Mouse (Mus musculus): ENCODE measurements around the gene Ranbp10. TPM values are rescaled to one million over a fixed set of nuclear protein-coding genes. Genes with fewer than 3 reads are reported as not detected.
A peak's percentile ranks its signal among the peaks of the same experiment; 100 is the strongest.

The Ranbp10 gene
- 12.3 and 12.5 TPM in 2 replicates for polyA plus RNA-seq (2014; fragmentation: Nextera tagmentation; extraction: Ambion mirVana)

DNA sequence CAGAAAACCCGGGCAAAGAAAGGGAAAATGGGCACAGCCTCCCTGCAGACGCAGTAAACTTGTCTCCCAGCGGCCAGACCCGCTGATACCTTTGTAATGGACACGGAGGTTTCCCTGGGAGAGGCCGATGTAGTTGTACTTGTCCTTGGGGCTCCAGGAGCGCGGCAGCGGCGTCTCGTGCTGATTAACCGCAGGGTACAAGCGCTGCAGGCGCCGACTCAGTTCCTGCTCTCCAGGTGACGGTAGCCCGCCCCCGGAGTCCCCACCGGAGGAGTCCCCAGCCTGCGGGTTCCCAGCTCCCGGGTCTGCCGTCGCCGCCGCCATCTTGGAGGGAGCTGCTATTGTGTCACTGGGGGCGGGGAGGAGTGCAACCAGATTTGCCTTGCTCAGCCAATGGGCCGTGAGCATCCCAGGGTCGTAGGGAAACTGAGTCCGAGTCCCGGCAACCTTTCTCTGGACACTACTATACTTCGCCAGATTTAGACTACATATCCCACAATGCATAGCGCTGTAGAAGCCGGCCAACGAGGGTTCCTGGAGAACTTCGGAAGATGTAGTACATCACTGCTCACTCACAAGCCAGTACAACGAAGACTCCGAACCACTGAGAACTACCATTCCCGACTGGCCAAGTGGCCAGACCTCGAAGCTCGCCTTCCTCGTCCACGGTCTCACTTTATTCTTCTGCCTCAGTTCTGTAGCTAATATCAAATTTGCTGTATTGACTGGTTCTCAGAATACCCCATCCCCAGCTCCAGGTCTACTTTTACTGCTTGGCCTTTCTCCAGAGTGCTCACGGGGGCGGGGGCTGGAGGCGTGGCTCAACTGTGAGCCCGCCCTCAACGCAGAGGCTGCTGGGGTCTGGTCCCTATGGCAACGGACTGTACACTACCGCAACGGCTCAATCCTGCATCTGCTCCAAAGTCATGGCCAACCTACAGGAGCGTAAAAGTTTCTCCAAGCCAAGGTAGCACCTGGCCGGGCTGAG lies at the start of gene Ranbp10, which contains the start of gene Tsnaxip1:
Gene Ranbp10, minus strand, starts transcription at position 490 of the 988 bp plus-strand sequence.
Gene Tsnaxip1, plus strand, starts transcription at position 871 of the 988 bp plus-strand sequence.
- WGBS = under 1% methylated on average over 52 of the region's 52 CpGs
- Histone ChIP-seq H3K4me2 (ENCODE audit: low read length) (peak within 1 kb of the TSS; percentile 97), H3K4me3 (replicated peaks; ENCODE audit: low read depth, low read length) (peak within 1 kb of the TSS; percentile 98), H3K9ac (replicated peaks; ENCODE audit: low read length) (peak within 1 kb of the TSS; percentile 84), H3K9me3 (ENCODE audit: control insufficient read depth, low read length) (no peaks in the 10 kb centered on the region), H3K36me3 (ENCODE audit: control insufficient read depth, insufficient read depth, low read length) (peaks cover 31% of the 10 kb centered on the region), H3K27ac (replicated peaks; ENCODE audit: low read depth, low read length) (peak within 1 kb of the TSS; percentile 52), H3K4me1 (ENCODE audit: control insufficient read depth, insufficient read depth, low read length) (peaks cover 9% of the 10 kb centered on the region), H3K27me3 (ENCODE audit: control insufficient read depth, insufficient read depth, low read length) (no peaks in the 10 kb centered on the region)
- DNase-seq (peak; percentile 99), ATAC-seq (ENCODE audit: low FRiP score, low TSS enrichment) (peak; percentile 99)

DNA sequence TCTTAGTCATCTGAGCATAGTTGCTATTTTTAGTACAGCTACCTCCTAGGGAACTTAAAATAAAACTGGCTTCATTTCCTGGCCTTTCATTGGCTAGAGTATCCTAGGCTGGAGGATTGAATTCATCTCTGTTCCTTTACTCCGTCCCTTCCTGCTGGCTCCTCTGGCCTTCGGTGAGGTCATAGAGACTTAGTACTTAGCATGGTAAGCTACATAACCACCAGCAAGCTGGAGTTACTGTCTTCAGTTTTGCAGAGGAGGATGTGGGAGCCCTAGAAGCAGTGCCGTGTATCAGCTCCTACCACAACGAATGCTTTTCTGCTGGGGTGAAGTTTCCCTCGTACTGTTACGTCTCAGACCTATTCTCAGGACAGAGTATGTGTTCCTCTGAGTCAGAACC lies 47.2 kb upstream of the Ranbp10 start:
- ATAC-seq (ENCODE audit: low FRiP score, low TSS enrichment) = no peak
- H3K27me3 ChIP-seq (ENCODE audit: control insufficient read depth, insufficient read depth, low read length) = no peaks in the 10 kb centered on the region
- no peak overlapping the region for H3K4me2 ChIP-seq (ENCODE audit: low read length)
- H3K9me3 ChIP-seq (ENCODE audit: control insufficient read depth, low read length) = no peaks in the 10 kb centered on the region
- H3K4me1 ChIP-seq (ENCODE audit: control insufficient read depth, insufficient read depth, low read length) = no peaks in the 10 kb centered on the region
- H3K9ac ChIP-seq (replicated peaks; ENCODE audit: low read length) = no peak overlapping the region
- H3K27ac ChIP-seq (replicated peaks; ENCODE audit: low read depth, low read length) = no peak overlapping the region
- WGBS = 92% methylated on average over 6 of the region's 6 CpGs
- peaks cover 62% of the 10 kb centered on the region for H3K36me3 ChIP-seq (ENCODE audit: control insufficient read depth, insufficient read depth, low read length)
- no peak for DNase-seq
- no peak overlapping the region for H3K4me3 ChIP-seq (replicated peaks; ENCODE audit: low read depth, low read length)

DNA sequence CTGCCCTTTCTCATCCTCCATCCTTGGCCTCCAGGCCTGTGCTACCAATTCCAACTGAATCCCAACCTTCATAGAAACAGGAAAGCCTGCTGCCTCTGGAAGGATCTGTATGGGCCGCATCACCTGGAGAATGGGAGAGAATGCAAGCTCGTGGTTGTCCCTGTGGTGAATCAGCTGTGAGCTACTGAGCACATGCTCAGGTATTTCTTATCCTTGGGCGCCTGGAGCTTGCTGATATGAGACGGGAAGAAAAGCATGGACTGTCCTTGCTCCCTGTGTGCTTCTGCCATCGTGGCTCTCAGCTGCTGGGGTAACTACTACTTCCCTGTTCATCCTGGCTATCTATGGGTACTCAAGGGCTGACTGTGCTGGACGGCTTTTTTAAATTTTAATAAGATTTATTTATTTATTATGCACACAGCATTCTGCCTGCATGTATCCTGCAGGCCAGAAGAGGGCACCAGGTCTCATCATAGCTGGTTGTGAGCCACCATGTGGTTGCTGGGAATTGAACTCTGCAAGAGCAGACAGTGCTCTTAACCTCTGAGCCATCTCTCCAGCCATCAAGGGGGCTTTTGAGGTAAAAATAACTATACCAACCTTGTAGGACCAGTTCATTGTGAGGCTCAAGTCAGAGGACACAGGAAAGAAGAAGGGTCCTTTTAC lies 39.3 kb upstream of the Ranbp10 start:
- Histone ChIP-seq H3K9me3 (ENCODE audit: control insufficient read depth, low read length) (no peaks in the 10 kb centered on the region), H3K27me3 (ENCODE audit: control insufficient read depth, insufficient read depth, low read length) (no peaks in the 10 kb centered on the region), H3K36me3 (ENCODE audit: control insufficient read depth, insufficient read depth, low read length) (peaks cover 42% of the 10 kb centered on the region), H3K4me2 (ENCODE audit: low read length) (no peak overlapping the region), H3K4me3 (replicated peaks; ENCODE audit: low read depth, low read length) (no peak overlapping the region), H3K9ac (replicated peaks; ENCODE audit: low read length) (no peak overlapping the region), H3K4me1 (ENCODE audit: control insufficient read depth, insufficient read depth, low read length) (peaks cover 12% of the 10 kb centered on the region), H3K27ac (replicated peaks; ENCODE audit: low read depth, low read length) (no peak overlapping the region)
- ATAC-seq (ENCODE audit: low FRiP score, low TSS enrichment) = no peak
- WGBS = 84% methylated on average over 6 of the region's 6 CpGs
- no peak for DNase-seq

DNA sequence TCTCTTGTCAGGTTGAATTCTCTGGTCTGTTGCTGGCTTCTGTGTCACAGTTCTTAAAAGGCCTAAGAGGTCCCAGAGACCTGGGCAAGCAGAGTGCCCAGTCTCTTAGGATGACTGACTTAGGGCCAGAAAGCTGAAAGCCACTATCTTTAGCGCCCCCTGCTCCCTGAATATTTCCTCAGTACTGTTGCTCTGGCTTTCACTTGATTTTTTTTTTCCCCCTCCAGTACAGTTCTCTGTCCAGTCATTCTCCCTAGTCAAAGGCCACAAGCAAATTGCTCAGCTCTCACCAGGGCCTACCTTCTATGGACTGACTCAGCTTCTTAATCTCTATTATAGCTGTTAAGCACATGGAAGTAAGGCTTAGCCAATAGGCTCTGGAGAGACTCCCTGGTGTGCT lies 34.8 kb upstream of the Ranbp10 start:
- Histone ChIP-seq H3K36me3 (ENCODE audit: control insufficient read depth, insufficient read depth, low read length) (peaks cover 13% of the 10 kb centered on the region), H3K9me3 (ENCODE audit: control insufficient read depth, low read length) (no peaks in the 10 kb centered on the region), H3K4me3 (replicated peaks; ENCODE audit: low read depth, low read length) (peak overlapping the region; percentile 90), H3K27me3 (ENCODE audit: control insufficient read depth, insufficient read depth, low read length) (no peaks in the 10 kb centered on the region), H3K4me1 (ENCODE audit: control insufficient read depth, insufficient read depth, low read length) (peaks cover 32% of the 10 kb centered on the region), H3K4me2 (ENCODE audit: low read length) (peak overlapping the region; percentile 74), H3K9ac (replicated peaks; ENCODE audit: low read length) (peak overlapping the region; percentile 95; the same call in 1 of the 2 replicates), H3K27ac (replicated peaks; ENCODE audit: low read depth, low read length) (no peak overlapping the region)
- WGBS = 10% methylated on average over 1 of the region's 1 CpGs
- no peak for ATAC-seq (ENCODE audit: low FRiP score, low TSS enrichment)
- peak; percentile 36 for DNase-seq

DNA sequence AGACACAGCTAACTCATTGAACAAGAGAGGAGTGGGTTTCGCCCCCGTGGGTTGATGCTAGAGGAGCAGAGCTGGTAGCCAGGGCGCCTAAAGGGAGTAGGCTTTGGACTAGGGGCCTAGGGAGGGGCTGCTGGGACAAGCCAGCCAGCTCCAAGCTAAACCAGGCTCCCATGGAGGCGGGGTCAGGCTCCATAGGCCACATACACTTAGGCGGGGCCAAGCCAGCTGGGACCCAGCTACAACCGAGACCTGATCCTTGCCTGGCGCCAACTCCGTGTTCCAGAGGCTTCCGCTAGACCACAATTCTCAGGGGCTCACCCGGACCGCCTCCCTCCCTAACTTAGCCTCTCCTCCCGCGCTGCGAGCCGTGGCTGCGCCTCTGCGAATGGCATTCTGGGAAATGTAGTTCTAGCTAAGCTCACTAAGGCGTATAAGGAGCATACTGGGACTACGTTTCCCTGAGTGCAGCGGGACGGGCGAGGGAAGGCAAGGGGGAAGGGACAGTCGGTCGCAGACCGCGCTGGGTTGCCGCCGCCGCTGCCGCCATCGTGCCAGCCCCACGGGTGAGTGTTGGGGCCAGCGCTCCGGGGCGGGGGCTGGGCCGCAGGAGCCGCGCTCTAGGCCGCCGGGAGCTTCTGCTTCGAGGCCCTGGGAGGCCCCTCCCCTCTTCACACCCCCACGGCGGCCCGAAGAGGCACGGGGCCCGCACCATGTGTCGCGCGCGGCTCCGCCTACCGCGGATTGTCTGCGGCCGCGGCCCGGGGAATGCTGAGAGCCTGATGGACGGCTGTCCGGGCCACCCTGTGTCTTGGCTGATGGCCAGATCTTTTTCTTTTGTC lies 33.2 kb upstream of the Ranbp10 start, which contains the start of gene Nutf2:
Gene Nutf2, plus strand, starts transcription at position 438 of the 839 bp plus-strand sequence.
- H3K4me2 ChIP-seq (ENCODE audit: low read length) = peak within 1 kb of the TSS; percentile 74
- peak within 1 kb of the TSS; percentile 95 for H3K9ac ChIP-seq (replicated peaks; ENCODE audit: low read length)
- H3K36me3 ChIP-seq (ENCODE audit: control insufficient read depth, insufficient read depth, low read length) = 0 out of 2 replicates have a peak, but pooled peaks cover 3% of the 10 kb centered on the region
- peak within 1 kb of the TSS; percentile 90 for H3K4me3 ChIP-seq (replicated peaks; ENCODE audit: low read depth, low read length)
- H3K27ac ChIP-seq (replicated peaks; ENCODE audit: low read depth, low read length) = peak within 1 kb of the TSS; percentile 87
- H3K9me3 ChIP-seq (ENCODE audit: control insufficient read depth, low read length) = no peaks in the 10 kb centered on the region
- WGBS = under 1% methylated on average over 59 of the region's 59 CpGs
- H3K4me1 ChIP-seq (ENCODE audit: control insufficient read depth, insufficient read depth, low read length) = peaks cover 46% of the 10 kb centered on the region
- H3K27me3 ChIP-seq (ENCODE audit: control insufficient read depth, insufficient read depth, low read length) = no peaks in the 10 kb centered on the region
- peak; percentile 98 for DNase-seq
- peak; percentile 97 for ATAC-seq (ENCODE audit: low FRiP score, low TSS enrichment)

DNA sequence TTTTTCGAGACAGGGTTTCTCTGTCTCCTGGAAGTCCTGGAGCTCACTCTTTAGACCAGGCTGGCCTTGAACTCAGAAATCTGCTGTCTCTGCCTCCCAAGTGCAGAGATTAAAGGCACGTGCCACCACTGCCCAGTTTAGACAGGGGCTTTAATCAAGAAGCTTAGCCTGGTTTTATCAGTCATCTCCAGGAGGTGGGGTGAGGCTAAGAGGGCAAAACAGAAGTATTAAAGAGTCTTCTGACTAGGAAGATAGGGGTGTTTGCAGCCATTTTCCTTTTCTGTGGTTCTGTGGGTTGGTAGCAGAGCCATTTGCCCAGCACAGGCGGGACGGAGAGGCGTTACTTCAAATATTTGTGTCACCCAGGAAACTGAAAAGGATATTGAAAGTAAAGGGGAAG lies 32.2 kb upstream of the Ranbp10 start:
- ATAC-seq (ENCODE audit: low FRiP score, low TSS enrichment) (no peak), DNase-seq (no peak)
- Histone ChIP-seq H3K4me1 (ENCODE audit: control insufficient read depth, insufficient read depth, low read length) (peaks cover 46% of the 10 kb centered on the region), H3K36me3 (ENCODE audit: control insufficient read depth, insufficient read depth, low read length) (0 out of 2 replicates have a peak, but pooled peaks cover 3% of the 10 kb centered on the region), H3K27ac (replicated peaks; ENCODE audit: low read depth, low read length) (no peak overlapping the region), H3K4me2 (ENCODE audit: low read length) (peak overlapping the region; percentile 74; the same call in 1 of the 2 replicates), H3K27me3 (ENCODE audit: control insufficient read depth, insufficient read depth, low read length) (no peaks in the 10 kb centered on the region), H3K9me3 (ENCODE audit: control insufficient read depth, low read length) (no peaks in the 10 kb centered on the region), H3K4me3 (replicated peaks; ENCODE audit: low read depth, low read length) (no peak overlapping the region), H3K9ac (replicated peaks; ENCODE audit: low read length) (no peak overlapping the region; the same call in 1 of the 2 replicates)
- 68% methylated on average over 5 of the region's 5 CpGs for WGBS

DNA sequence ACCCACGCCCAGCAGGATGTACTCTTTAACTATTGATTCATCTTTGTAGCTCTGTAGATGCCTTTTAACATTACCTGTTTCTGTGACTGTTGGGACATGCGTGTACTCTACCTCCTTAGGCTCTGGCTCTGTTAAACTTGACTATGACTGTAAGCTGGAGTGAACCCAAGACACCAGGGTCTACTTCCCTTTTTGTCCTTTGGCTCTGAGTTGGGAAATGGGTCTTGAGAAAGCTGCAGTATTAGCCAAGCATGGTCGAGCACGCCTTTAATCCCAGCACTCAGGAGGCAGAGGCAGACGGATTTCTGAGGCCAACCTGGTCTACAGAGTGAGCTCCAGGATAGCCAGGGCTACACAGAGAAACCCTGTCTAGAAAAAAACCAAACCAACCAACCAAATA lies 31.3 kb upstream of the Ranbp10 start:
- H3K27me3 ChIP-seq (ENCODE audit: control insufficient read depth, insufficient read depth, low read length) = no peaks in the 10 kb centered on the region
- H3K4me1 ChIP-seq (ENCODE audit: control insufficient read depth, insufficient read depth, low read length) = peaks cover 46% of the 10 kb centered on the region
- DNase-seq = no peak
- H3K36me3 ChIP-seq (ENCODE audit: control insufficient read depth, insufficient read depth, low read length) = 0 out of 2 replicates have a peak, but pooled peaks cover 3% of the 10 kb centered on the region
- H3K4me3 ChIP-seq (replicated peaks; ENCODE audit: low read depth, low read length) = no peak overlapping the region
- no peak overlapping the region for H3K4me2 ChIP-seq (ENCODE audit: low read length)
- no peak for ATAC-seq (ENCODE audit: low FRiP score, low TSS enrichment)
- WGBS = 83% methylated on average over 5 of the region's 5 CpGs
- no peak overlapping the region for H3K27ac ChIP-seq (replicated peaks; ENCODE audit: low read depth, low read length)
- no peaks in the 10 kb centered on the region for H3K9me3 ChIP-seq (ENCODE audit: control insufficient read depth, low read length)
- no peak overlapping the region for H3K9ac ChIP-seq (replicated peaks; ENCODE audit: low read length)

Data from midbrain, embryonic 14.5 days (tissue).